Mouse (Mus musculus) testis, adult 2 months (tissue): ENCODE data around the gene Plekhb2.

Experiments used
- CTCF ChIP-seq: fragments of 200-500 bp; IDR thresholded peaks from 2 replicates; pipeline ENCODE4 v1.5.1; 2012; ENCODE audit warnings: low read depth, mild to moderate bottlenecking, inconsistent platforms, low read length, moderate library complexity; ENCODE audit not compliant: control insufficient read depth, insufficient read depth, insufficient replicate concordance
- POLR2A ChIP-seq: fragments of 200-500 bp; IDR thresholded peaks from 2 replicates; pipeline ENCODE4 v1.6.1; 2012; ENCODE audit warnings: low read depth, mild to moderate bottlenecking, inconsistent platforms, low read length, moderate library complexity; ENCODE audit not compliant: control insufficient read depth

DNA sequence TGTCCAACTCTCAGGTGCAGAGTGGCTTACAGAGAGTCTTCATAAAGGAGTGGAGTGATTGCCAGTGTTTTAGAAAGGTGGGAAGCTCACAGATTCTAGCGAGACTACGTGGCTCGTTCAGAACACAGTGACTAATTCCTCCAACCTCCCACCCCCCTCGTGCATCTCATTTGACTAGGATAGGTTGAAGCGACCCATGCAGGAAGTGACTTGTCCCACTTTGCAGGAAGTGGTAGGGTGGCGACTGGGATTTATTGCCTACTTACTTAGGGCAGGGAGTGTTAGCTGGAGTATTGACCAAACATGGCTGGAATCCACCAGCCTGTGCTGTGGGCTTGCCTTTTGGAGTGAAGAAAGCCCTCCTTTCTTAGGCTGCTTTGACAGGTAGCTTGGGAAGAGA is 1.8 kb downstream of the Plekhb2 start:
- no peak for TF ChIP-seq CTCF
- no peak for TF ChIP-seq POLR2A
